Mouse (Mus musculus): ENCODE measurements around the gene Pparg. TPM values are rescaled to one million over a fixed set of nuclear protein-coding genes. Genes with fewer than 3 reads are reported as not detected.

Gene Pparg
- polyA plus RNA-seq, 1 experiment from 2014 or later, result 0.16 TPM

- 89% methylated on average over 10 of the region's 10 CpGs for WGBS
- DNase-seq (ENCODE audit: low spot score), result no peak
- H3K9me3 ChIP-seq, result no peaks in the 10 kb centered on the region
- H3K27me3 ChIP-seq (replicated peaks; ENCODE audit: low read depth, poor library complexity, severe bottlenecking), result no peaks in the 10 kb centered on the region
- no peak overlapping the region; the same call in 1 of the 2 replicates for H3K27ac ChIP-seq (replicated peaks)
- H3K4me1 ChIP-seq, result peaks cover 13% of the 10 kb centered on the region
- no peak overlapping the region for H3K4me3 ChIP-seq
- no peaks in the 10 kb centered on the region for H3K36me3 ChIP-seq (replicated peaks)
Measured at GRCm38 (mm10) chr6:115503549-115504159, 142.9 kb downstream of the Pparg start.

- DNase-seq (ENCODE audit: low spot score), result no peak
- peaks cover 13% of the 10 kb centered on the region for H3K4me1 ChIP-seq
- no peak overlapping the region for H3K27ac ChIP-seq (replicated peaks)
- no peaks in the 10 kb centered on the region for H3K36me3 ChIP-seq (replicated peaks)
- WGBS, result 85% methylated on average over 3 of the region's 3 CpGs
- no peaks in the 10 kb centered on the region for H3K27me3 ChIP-seq (replicated peaks; ENCODE audit: low read depth, poor library complexity, severe bottlenecking)
- no peak overlapping the region for H3K4me3 ChIP-seq
- no peaks in the 10 kb centered on the region for H3K9me3 ChIP-seq
Measured at GRCm38 (mm10) chr6:115504160-115504558, 143.4 kb downstream of the Pparg start.

GRCm38 (mm10) chr6:115504915-115505314 is 144.2 kb downstream of the Pparg start:
- H3K27ac ChIP-seq (replicated peaks), result no peak overlapping the region
- H3K36me3 ChIP-seq (replicated peaks), result no peaks in the 10 kb centered on the region
- H3K27me3 ChIP-seq (replicated peaks; ENCODE audit: low read depth, poor library complexity, severe bottlenecking), result no peaks in the 10 kb centered on the region
- no peak overlapping the region for H3K4me3 ChIP-seq
- H3K9me3 ChIP-seq, result no peaks in the 10 kb centered on the region
- WGBS, result 82% methylated on average over 5 of the region's 5 CpGs
- H3K4me1 ChIP-seq, result peaks cover 13% of the 10 kb centered on the region
- no peak for DNase-seq (ENCODE audit: low spot score)

- 71% methylated on average over 1 of the region's 1 CpGs for WGBS
- no peaks in the 10 kb centered on the region for H3K36me3 ChIP-seq (replicated peaks)
- DNase-seq (ENCODE audit: low spot score), result no peak
- H3K27ac ChIP-seq (replicated peaks), result no peak overlapping the region
- no peak overlapping the region for H3K4me3 ChIP-seq
- no peaks in the 10 kb centered on the region for H3K9me3 ChIP-seq
- peaks cover 6% of the 10 kb centered on the region; the same call in 1 of the 2 replicates for H3K4me1 ChIP-seq
- H3K27me3 ChIP-seq (replicated peaks; ENCODE audit: low read depth, poor library complexity, severe bottlenecking), result no peaks in the 10 kb centered on the region
Measured at GRCm38 (mm10) chr6:115506425-115506824, 145.7 kb downstream of the Pparg start.

GRCm38 (mm10) chr6:115511447-115511846 is 150.7 kb downstream of the Pparg start:
- WGBS, result 89% methylated on average over 3 of the region's 3 CpGs
- no peak overlapping the region for H3K27ac ChIP-seq (replicated peaks)
- no peaks in the 10 kb centered on the region for H3K27me3 ChIP-seq (replicated peaks; ENCODE audit: low read depth, poor library complexity, severe bottlenecking)
- no peaks in the 10 kb centered on the region for H3K4me1 ChIP-seq
- H3K36me3 ChIP-seq (replicated peaks), result no peaks in the 10 kb centered on the region
- no peak overlapping the region for H3K4me3 ChIP-seq
- DNase-seq (ENCODE audit: low spot score), result no peak
- no peaks in the 10 kb centered on the region for H3K9me3 ChIP-seq

- WGBS, result 91% methylated on average over 4 of the region's 4 CpGs
- no peak for DNase-seq (ENCODE audit: low spot score)
- no peaks in the 10 kb centered on the region for H3K4me1 ChIP-seq
Measured at GRCm38 (mm10) chr6:115513207-115513606, 152.5 kb downstream of the Pparg start.

GRCm38 (mm10) chr6:115517904-115518303 is 157.2 kb downstream of the Pparg start:
- 80% methylated on average over 4 of the region's 4 CpGs for WGBS
- Histone ChIP-seq H3K27ac (replicated peaks) (no peak overlapping the region), H3K36me3 (replicated peaks) (no peaks in the 10 kb centered on the region), H3K4me3 (no peak overlapping the region), H3K9me3 (no peaks in the 10 kb centered on the region), H3K4me1 (peaks cover 5% of the 10 kb centered on the region; the same call in 1 of the 2 replicates), H3K27me3 (replicated peaks; ENCODE audit: low read depth, poor library complexity, severe bottlenecking) (0 out of 2 replicates have a peak, but pooled peaks cover 3% of the 10 kb centered on the region)
- DNase-seq (ENCODE audit: low spot score), result no peak

More at GRCm38 (mm10) chr6:115513207-115513606, 152.5 kb downstream of the Pparg start:
- H3K27ac ChIP-seq (replicated peaks), result no peak overlapping the region
- no peak overlapping the region for H3K4me3 ChIP-seq
- no peaks in the 10 kb centered on the region for H3K27me3 ChIP-seq (replicated peaks; ENCODE audit: low read depth, poor library complexity, severe bottlenecking)
- H3K36me3 ChIP-seq (replicated peaks), result no peaks in the 10 kb centered on the region
- no peaks in the 10 kb centered on the region for H3K9me3 ChIP-seq

- 79% methylated on average over 2 of the region's 2 CpGs for WGBS
Measured at GRCm38 (mm10) chr6:115518352-115518751, 157.6 kb downstream of the Pparg start.

GRCm38 (mm10) chr6:115519275-115519699 is 158.5 kb downstream of the Pparg start:
- peaks cover 10% of the 10 kb centered on the region for H3K4me1 ChIP-seq
- H3K4me3 ChIP-seq, result no peak overlapping the region
- no peaks in the 10 kb centered on the region for H3K36me3 ChIP-seq (replicated peaks)
- H3K9me3 ChIP-seq, result no peaks in the 10 kb centered on the region
- WGBS, result 72% methylated on average over 12 of the region's 12 CpGs
- DNase-seq (ENCODE audit: low spot score), result no peak
- 0 out of 2 replicates have a peak, but pooled peaks cover 3% of the 10 kb centered on the region for H3K27me3 ChIP-seq (replicated peaks; ENCODE audit: low read depth, poor library complexity, severe bottlenecking)
- no peak overlapping the region for H3K27ac ChIP-seq (replicated peaks)

More at GRCm38 (mm10) chr6:115518352-115518751, 157.6 kb downstream of the Pparg start:
- Histone ChIP-seq H3K27ac (replicated peaks) (no peak overlapping the region), H3K36me3 (replicated peaks) (no peaks in the 10 kb centered on the region), H3K9me3 (no peaks in the 10 kb centered on the region), H3K27me3 (replicated peaks; ENCODE audit: low read depth, poor library complexity, severe bottlenecking) (0 out of 2 replicates have a peak, but pooled peaks cover 3% of the 10 kb centered on the region), H3K4me1 (peaks cover 5% of the 10 kb centered on the region; the same call in 1 of the 2 replicates), H3K4me3 (no peak overlapping the region)
- no peak for DNase-seq (ENCODE audit: low spot score)

GRCm38 (mm10) chr6:115521923-115522322 is 161.2 kb downstream of the Pparg start:
- Histone ChIP-seq H3K4me3 (no peak overlapping the region), H3K36me3 (replicated peaks) (no peaks in the 10 kb centered on the region), H3K27me3 (replicated peaks; ENCODE audit: low read depth, poor library complexity, severe bottlenecking) (0 out of 2 replicates have a peak, but pooled peaks cover 3% of the 10 kb centered on the region), H3K27ac (replicated peaks) (no peak overlapping the region), H3K4me1 (peaks cover 17% of the 10 kb centered on the region), H3K9me3 (no peaks in the 10 kb centered on the region)
- DNase-seq (ENCODE audit: low spot score), result no peak
- WGBS, result 85% methylated on average over 1 of the region's 1 CpGs

- Histone ChIP-seq H3K4me1 (peaks cover 17% of the 10 kb centered on the region), H3K36me3 (replicated peaks) (no peaks in the 10 kb centered on the region), H3K4me3 (no peak overlapping the region), H3K27ac (replicated peaks) (no peak overlapping the region), H3K27me3 (replicated peaks; ENCODE audit: low read depth, poor library complexity, severe bottlenecking) (0 out of 2 replicates have a peak, but pooled peaks cover 3% of the 10 kb centered on the region), H3K9me3 (no peaks in the 10 kb centered on the region)
- WGBS, result 83% methylated on average over 6 of the region's 6 CpGs
- no peak for DNase-seq (ENCODE audit: low spot score)
Measured at GRCm38 (mm10) chr6:115522691-115523146, 162.0 kb downstream of the Pparg start.

- H3K4me3 ChIP-seq, result no peak overlapping the region
- H3K9me3 ChIP-seq, result no peaks in the 10 kb centered on the region
- H3K27ac ChIP-seq (replicated peaks), result no peak overlapping the region
- no peak for DNase-seq (ENCODE audit: low spot score)
- WGBS, result 85% methylated on average over 9 of the region's 9 CpGs
- no peaks in the 10 kb centered on the region for H3K36me3 ChIP-seq (replicated peaks)
- H3K4me1 ChIP-seq, result peaks cover 17% of the 10 kb centered on the region
- H3K27me3 ChIP-seq (replicated peaks; ENCODE audit: low read depth, poor library complexity, severe bottlenecking), result 0 out of 2 replicates have a peak, but pooled peaks cover 3% of the 10 kb centered on the region
Measured at GRCm38 (mm10) chr6:115523201-115523600, 162.4 kb downstream of the Pparg start.

GRCm38 (mm10) chr6:115524449-115524990 is 163.8 kb downstream of the Pparg start:
- Histone ChIP-seq H3K27me3 (replicated peaks; ENCODE audit: low read depth, poor library complexity, severe bottlenecking) (no peaks in the 10 kb centered on the region), H3K9me3 (no peaks in the 10 kb centered on the region), H3K27ac (replicated peaks) (no peak overlapping the region), H3K36me3 (replicated peaks) (no peaks in the 10 kb centered on the region), H3K4me1 (peaks cover 12% of the 10 kb centered on the region), H3K4me3 (no peak overlapping the region)
- DNase-seq (ENCODE audit: low spot score), result peak; percentile 24
- 69% methylated on average over 9 of the region's 9 CpGs for WGBS
